ENCODE assay signal across 20 mouse cellular contexts in the genomic region with DNA sequence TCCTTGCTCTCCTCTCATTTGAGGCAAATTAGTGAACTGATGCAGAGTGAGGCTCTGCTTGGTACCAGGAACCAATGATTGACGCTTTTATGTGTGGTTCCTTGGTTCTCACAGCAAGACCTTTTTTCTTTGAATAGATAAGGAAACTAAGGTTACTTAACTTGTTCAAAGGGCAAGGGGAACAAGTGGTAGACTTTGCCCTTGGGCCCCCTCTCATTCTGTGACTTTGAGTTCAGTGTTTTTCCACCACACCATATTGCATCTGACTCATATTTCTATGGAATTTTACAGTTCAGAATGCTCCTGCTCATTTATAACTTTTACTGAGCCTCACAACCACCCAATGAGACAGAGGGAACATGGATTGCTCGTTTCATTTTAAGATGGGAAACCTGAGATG.
"Had no signal": no experiment of that assay in that cellular context is flagged by ENCODE, and none has a peak within 500 bp of the region (broad histone marks: within the 10 kb centered on the region; RNA-seq: fewer than 3 reads in every experiment).

No protein-coding gene starts in this region.

- H3K9me3 ChIP-seq: liver, embryonic 13.5 days; liver, embryonic 15.5 days; lung, embryonic 15.5 days; midbrain, embryonic 10.5 days; midbrain, embryonic 12.5 days; neural tube, embryonic 13.5 days; neural tube, embryonic 15.5 days; stomach, embryonic 15.5 days had no signal

- H3K27ac ChIP-seq: liver, embryonic 13.5 days; liver, embryonic 15.5 days; lung, embryonic 15.5 days; midbrain, embryonic 10.5 days; midbrain, embryonic 12.5 days; neural tube, embryonic 13.5 days; neural tube, embryonic 15.5 days; stomach, embryonic 15.5 days had no signal

- H3K27me3 ChIP-seq: liver, embryonic 13.5 days; liver, embryonic 15.5 days; lung, embryonic 15.5 days; midbrain, embryonic 12.5 days; neural tube, embryonic 13.5 days; neural tube, embryonic 15.5 days; stomach, embryonic 15.5 days had no signal

- H3K36me3 ChIP-seq: liver, embryonic 13.5 days; liver, embryonic 15.5 days; lung, embryonic 15.5 days; midbrain, embryonic 10.5 days; midbrain, embryonic 12.5 days; neural tube, embryonic 13.5 days; neural tube, embryonic 15.5 days; stomach, embryonic 15.5 days had no signal

- H3K9ac ChIP-seq: liver, embryonic 13.5 days; liver, embryonic 15.5 days; liver, postnatal 0 days; lung, embryonic 15.5 days; midbrain, embryonic 12.5 days; neural tube, embryonic 13.5 days; neural tube, embryonic 15.5 days; stomach, embryonic 15.5 days had no signal

- H3K4me1 ChIP-seq: liver, embryonic 13.5 days; liver, embryonic 15.5 days; midbrain, embryonic 10.5 days; midbrain, embryonic 12.5 days; neural tube, embryonic 13.5 days; neural tube, embryonic 15.5 days; stomach, embryonic 15.5 days had no signal

- H3K4me3 ChIP-seq: liver, embryonic 13.5 days; liver, embryonic 15.5 days; lung, embryonic 15.5 days; midbrain, embryonic 10.5 days; midbrain, embryonic 12.5 days; myocyte; neural tube, embryonic 13.5 days; neural tube, embryonic 15.5 days; stomach, embryonic 15.5 days had no signal

- DNase-seq: liver, embryonic 13.5 days; liver, postnatal 0 days; lung, adult 2 months; lung, postnatal 10 days; lung, postnatal 4 days; midbrain, embryonic 14.5 days; retina, postnatal 1 day; right cerebral cortex, postnatal 14 days; thymus, adult 18-20 months; thymus, postnatal 14 days; thymus, postnatal 4 days had no signal

- H3K4me2 ChIP-seq: liver, embryonic 13.5 days; liver, embryonic 15.5 days; lung, embryonic 15.5 days; midbrain, embryonic 12.5 days; neural tube, embryonic 13.5 days; neural tube, embryonic 15.5 days; stomach, embryonic 15.5 days had no signal

- ATAC-seq: liver, postnatal 0 days; midbrain, embryonic 16.5 days had no signal
